21 mouse cellular contexts compared by ENCODE assay signal in genomic region chr2:4545261-4545660, GRCm38 (mm10).
DNase-seq lines count a peak whose midpoint lies in the region; ATAC-seq and TF ChIP-seq lines count a peak whose summit lies in the region.
"Had no signal": no experiment of that assay in that cellular context is flagged by ENCODE, and none has a peak within 500 bp of the region (broad histone marks: within the 10 kb centered on the region; RNA-seq: fewer than 3 reads in every experiment).

No protein-coding gene starts in this region.

- no peak for DNase-seq in forebrain, embryonic 10.5 days (ENCODE audit: extremely low spot score, low spot score)
- no peak for DNase-seq in forebrain, postnatal 0 days
- DNase-seq in heart, adult 11 months = no peak
- no peak for DNase-seq in midbrain, embryonic 10.5 days (ENCODE audit: low spot score)
- no peak for DNase-seq in lung, postnatal 25 days (ENCODE audit: low spot score)
- DNase-seq: adrenal gland, adult 8-10 months; adrenal gland, postnatal 36 days; B cell, adult 2 months; cerebellum, adult 2 months; cerebellum, postnatal 10 days; gastrocnemius, postnatal 36 days; heart, postnatal 4 days had no signal

- no peak overlapping the region for H3K4me2 ChIP-seq in forebrain, postnatal 0 days (ENCODE audit: low read depth)
- H3K4me2 ChIP-seq in heart, embryonic 15.5 days = no peak overlapping the region
- no peak overlapping the region for H3K4me2 ChIP-seq in midbrain, embryonic 13.5 days (replicated peaks)

- 94% methylated on average over 6 of the region's 6 CpGs for WGBS in forebrain, embryonic 10.5 days
- WGBS in forebrain, postnatal 0 days = 74% methylated on average over 6 of the region's 6 CpGs
- WGBS in heart, embryonic 15.5 days = 83% methylated on average over 6 of the region's 6 CpGs
- WGBS in midbrain, embryonic 10.5 days = 90% methylated on average over 6 of the region's 6 CpGs
- 84% methylated on average over 6 of the region's 6 CpGs for WGBS in midbrain, embryonic 13.5 days

- H3K27me3 ChIP-seq in forebrain, embryonic 10.5 days (ENCODE audit: poor library complexity, severe bottlenecking) = no peaks in the 10 kb centered on the region
- H3K27me3 ChIP-seq in forebrain, postnatal 0 days (ENCODE audit: insufficient read depth, low read length) = no peaks in the 10 kb centered on the region
- H3K27me3 ChIP-seq in heart, embryonic 15.5 days = no peaks in the 10 kb centered on the region
- no peaks in the 10 kb centered on the region for H3K27me3 ChIP-seq in midbrain, embryonic 10.5 days (ENCODE audit: low read depth, poor library complexity, severe bottlenecking)
- no peaks in the 10 kb centered on the region for H3K27me3 ChIP-seq in midbrain, embryonic 13.5 days
- H3K27me3 ChIP-seq: heart, embryonic 13.5 days had no signal

- no peak overlapping the region for H3K9ac ChIP-seq in forebrain, postnatal 0 days
- H3K9ac ChIP-seq in heart, embryonic 15.5 days = no peak overlapping the region
- H3K9ac ChIP-seq in midbrain, embryonic 13.5 days (replicated peaks) = no peak overlapping the region
- H3K9ac ChIP-seq: heart, embryonic 13.5 days had no signal

- no peak for ATAC-seq in forebrain, postnatal 0 days
- ATAC-seq in heart, embryonic 15.5 days (replicated peaks; ENCODE audit: insufficient number of reproducible peaks, insufficient read depth, low FRiP score, low read depth) = no peak
- ATAC-seq in midbrain, embryonic 13.5 days = no peak
- peak; percentile 58 for ATAC-seq in granulocyte monocyte progenitor cell, adult 5-6 weeks (replicated peaks; ENCODE audit: poor library complexity, severe bottlenecking)
- ATAC-seq: CD4-positive, CD25-positive, alpha-beta regulatory T cell, adult 4 months; hindbrain, embryonic 16.5 days; inflammation-experienced regulatory T-cells, adult 6 months had no signal

- H3K4me3 ChIP-seq in forebrain, embryonic 10.5 days = no peak overlapping the region
- H3K4me3 ChIP-seq in forebrain, postnatal 0 days (ENCODE audit: low read depth, low read length) = no peak overlapping the region
- H3K4me3 ChIP-seq in heart, embryonic 15.5 days = no peak overlapping the region
- H3K4me3 ChIP-seq in midbrain, embryonic 10.5 days = no peak overlapping the region
- no peak overlapping the region for H3K4me3 ChIP-seq in midbrain, embryonic 13.5 days (replicated peaks)
- H3K4me3 ChIP-seq: embryonic facial prominence, embryonic 10.5 days; heart, embryonic 13.5 days had no signal

- H3K4me1 ChIP-seq in forebrain, embryonic 10.5 days = peaks cover 70% of the 10 kb centered on the region
- H3K4me1 ChIP-seq in forebrain, postnatal 0 days (ENCODE audit: insufficient read depth) = peaks cover 9% of the 10 kb centered on the region
- H3K4me1 ChIP-seq in heart, embryonic 15.5 days (replicated peaks) = peaks cover 46% of the 10 kb centered on the region
- H3K4me1 ChIP-seq in midbrain, embryonic 10.5 days = peaks cover 52% of the 10 kb centered on the region
- H3K4me1 ChIP-seq in midbrain, embryonic 13.5 days (replicated peaks) = peaks cover 58% of the 10 kb centered on the region

- peak overlapping the region; percentile 61; the same call in 1 of the 2 replicates for H3K27ac ChIP-seq in forebrain, embryonic 10.5 days
- H3K27ac ChIP-seq in forebrain, postnatal 0 days (ENCODE audit: low read depth, low read length) = no peak overlapping the region
- peak overlapping the region; percentile 62 for H3K27ac ChIP-seq in heart, embryonic 15.5 days
- H3K27ac ChIP-seq in midbrain, embryonic 10.5 days (replicated peaks) = peak overlapping the region; percentile 88; the same call in 1 of the 2 replicates
- no peak overlapping the region for H3K27ac ChIP-seq in midbrain, embryonic 13.5 days
- H3K27ac ChIP-seq: embryonic facial prominence, embryonic 10.5 days had no signal

- no peaks in the 10 kb centered on the region for H3K9me3 ChIP-seq in forebrain, embryonic 10.5 days
- H3K9me3 ChIP-seq in forebrain, postnatal 0 days (ENCODE audit: low read length) = no peaks in the 10 kb centered on the region
- no peaks in the 10 kb centered on the region for H3K9me3 ChIP-seq in heart, embryonic 15.5 days (replicated peaks)
- H3K9me3 ChIP-seq in midbrain, embryonic 10.5 days (replicated peaks) = no peaks in the 10 kb centered on the region
- no peaks in the 10 kb centered on the region for H3K9me3 ChIP-seq in midbrain, embryonic 13.5 days
- H3K9me3 ChIP-seq: embryonic facial prominence, embryonic 10.5 days; G1E; heart, embryonic 13.5 days had no signal

- TF ChIP-seq CTCF in forebrain, postnatal 0 days (IDR thresholded peaks at IDR 0.05; ENCODE audit: low read depth) = no peak

- peaks cover 45% of the 10 kb centered on the region for H3K36me3 ChIP-seq in forebrain, embryonic 10.5 days (replicated peaks)
- H3K36me3 ChIP-seq in forebrain, postnatal 0 days (ENCODE audit: insufficient read depth) = peaks cover 20% of the 10 kb centered on the region; the same call in 1 of the 2 replicates
- H3K36me3 ChIP-seq in heart, embryonic 15.5 days = no peaks in the 10 kb centered on the region
- H3K36me3 ChIP-seq in midbrain, embryonic 10.5 days = peaks cover 60% of the 10 kb centered on the region
- peaks cover 27% of the 10 kb centered on the region for H3K36me3 ChIP-seq in midbrain, embryonic 13.5 days
- H3K36me3 ChIP-seq: G1E had no signal

Comparison
In these comparisons a context has a peak if more than half of its experiments do, and no peak if none do; other contexts are left out.
1. H3K27ac ChIP-seq: peak in forebrain, embryonic 10.5 days (single experiment), heart, embryonic 15.5 days (single experiment) and midbrain, embryonic 10.5 days (single experiment); none in forebrain, postnatal 0 days (single experiment) and midbrain, embryonic 13.5 days (single experiment).